Comparison of ENCODE assay signal across 20 mouse cellular contexts in genomic region chr3:149333131-149333530, GRCm38 (mm10).
DNase-seq lines count a peak whose midpoint lies in the region; ATAC-seq and TF ChIP-seq lines count a peak whose summit lies in the region.
"Had no signal": no experiment of that assay in that cellular context is flagged by ENCODE, and none has a peak within 500 bp of the region (broad histone marks: within the 10 kb centered on the region; RNA-seq: fewer than 3 reads in every experiment).

No protein-coding gene starts in this region.

- no peak for TF ChIP-seq CTCF in forebrain, postnatal 0 days (IDR thresholded peaks at IDR 0.05; ENCODE audit: low read depth)
- TF ChIP-seq CTCF in lung, embryonic 14.5 days (IDR thresholded peaks at IDR 0.05; ENCODE audit: low read depth), result no peak

- WGBS in forebrain, embryonic 10.5 days, result 42% methylated on average over 10 of the region's 10 CpGs
- WGBS in forebrain, postnatal 0 days, result 47% methylated on average over 10 of the region's 10 CpGs
- 38% methylated on average over 10 of the region's 10 CpGs for WGBS in hindbrain, embryonic 10.5 days
- WGBS in hindbrain, embryonic 16.5 days, result 40% methylated on average over 9 of the region's 10 CpGs
- WGBS in lung, embryonic 14.5 days, result 38% methylated on average over 10 of the region's 10 CpGs
- WGBS in midbrain, embryonic 15.5 days, result 40% methylated on average over 10 of the region's 10 CpGs
- WGBS in midbrain, embryonic 13.5 days, result 31% methylated on average over 10 of the region's 10 CpGs

- peaks cover 41% of the 10 kb centered on the region for H3K27me3 ChIP-seq in forebrain, embryonic 10.5 days (ENCODE audit: poor library complexity, severe bottlenecking)
- no peaks in the 10 kb centered on the region for H3K27me3 ChIP-seq in forebrain, postnatal 0 days (ENCODE audit: insufficient read depth, low read length)
- H3K27me3 ChIP-seq in hindbrain, embryonic 10.5 days (ENCODE audit: insufficient read depth, poor library complexity, severe bottlenecking), result peaks cover 46% of the 10 kb centered on the region
- no peaks in the 10 kb centered on the region; the same call in 1 of the 2 replicates for H3K27me3 ChIP-seq in hindbrain, embryonic 16.5 days (replicated peaks; ENCODE audit: control insufficient read depth, insufficient read depth, low read length)
- no peaks in the 10 kb centered on the region for H3K27me3 ChIP-seq in lung, embryonic 14.5 days (ENCODE audit: insufficient read depth, low read length)
- H3K27me3 ChIP-seq in midbrain, embryonic 15.5 days (replicated peaks), result no peaks in the 10 kb centered on the region; the same call in 1 of the 2 replicates
- H3K27me3 ChIP-seq in midbrain, embryonic 13.5 days, result peaks cover 11% of the 10 kb centered on the region; the same call in 1 of the 2 replicates
- H3K27me3 ChIP-seq: heart, embryonic 13.5 days had no signal

- H3K36me3 ChIP-seq in forebrain, embryonic 10.5 days (replicated peaks), result no peaks in the 10 kb centered on the region
- H3K36me3 ChIP-seq in forebrain, postnatal 0 days (ENCODE audit: insufficient read depth), result no peaks in the 10 kb centered on the region
- no peaks in the 10 kb centered on the region for H3K36me3 ChIP-seq in hindbrain, embryonic 10.5 days
- H3K36me3 ChIP-seq in hindbrain, embryonic 16.5 days (ENCODE audit: control insufficient read depth, insufficient read depth, low read length), result no peaks in the 10 kb centered on the region
- H3K36me3 ChIP-seq in lung, embryonic 14.5 days (ENCODE audit: insufficient read depth), result no peaks in the 10 kb centered on the region
- H3K36me3 ChIP-seq in midbrain, embryonic 15.5 days (replicated peaks), result no peaks in the 10 kb centered on the region
- no peaks in the 10 kb centered on the region for H3K36me3 ChIP-seq in midbrain, embryonic 13.5 days
- H3K36me3 ChIP-seq: embryonic facial prominence, embryonic 10.5 days; G1E; heart, embryonic 13.5 days; hindbrain, embryonic 15.5 days had no signal

- no peaks in the 10 kb centered on the region for H3K9me3 ChIP-seq in forebrain, embryonic 10.5 days
- H3K9me3 ChIP-seq in forebrain, postnatal 0 days (ENCODE audit: low read length), result no peaks in the 10 kb centered on the region
- no peaks in the 10 kb centered on the region for H3K9me3 ChIP-seq in hindbrain, embryonic 10.5 days
- H3K9me3 ChIP-seq in hindbrain, embryonic 16.5 days (ENCODE audit: control insufficient read depth, low read length), result no peaks in the 10 kb centered on the region
- H3K9me3 ChIP-seq in lung, embryonic 14.5 days (ENCODE audit: low read depth, low read length), result no peaks in the 10 kb centered on the region
- no peaks in the 10 kb centered on the region for H3K9me3 ChIP-seq in midbrain, embryonic 15.5 days
- H3K9me3 ChIP-seq in midbrain, embryonic 13.5 days, result no peaks in the 10 kb centered on the region
- H3K9me3 ChIP-seq: embryonic facial prominence, embryonic 10.5 days; heart, embryonic 13.5 days; hindbrain, embryonic 15.5 days had no signal

- no peak overlapping the region for H3K9ac ChIP-seq in forebrain, postnatal 0 days
- no peak overlapping the region for H3K9ac ChIP-seq in hindbrain, embryonic 16.5 days (ENCODE audit: low read depth, low read length)
- H3K9ac ChIP-seq in lung, embryonic 14.5 days, result no peak overlapping the region
- no peak overlapping the region for H3K9ac ChIP-seq in midbrain, embryonic 15.5 days
- no peak overlapping the region for H3K9ac ChIP-seq in midbrain, embryonic 13.5 days (replicated peaks)
- H3K9ac ChIP-seq: heart, embryonic 13.5 days; hindbrain, embryonic 15.5 days had no signal

- no peak for DNase-seq in forebrain, embryonic 10.5 days (ENCODE audit: extremely low spot score, low spot score)
- DNase-seq in forebrain, postnatal 0 days, result no peak
- DNase-seq in hindbrain, embryonic 10.5 days (ENCODE audit: low spot score), result no peak
- DNase-seq in lung, embryonic 14.5 days, result no peak
- no peak for DNase-seq in lung, postnatal 10 days
- DNase-seq: adrenal gland, adult 8-10 months; adrenal gland, postnatal 36 days; B cell, adult 2 months; cerebellum, adult 2 months; cerebellum, postnatal 10 days; gastrocnemius, postnatal 14 days had no signal

- no peak overlapping the region for H3K4me2 ChIP-seq in forebrain, postnatal 0 days (ENCODE audit: low read depth)
- H3K4me2 ChIP-seq in hindbrain, embryonic 16.5 days (ENCODE audit: low read length), result no peak overlapping the region
- H3K4me2 ChIP-seq in lung, embryonic 14.5 days, result no peak overlapping the region
- H3K4me2 ChIP-seq in midbrain, embryonic 15.5 days, result 0 out of 2 replicates have a peak overlapping the region, but pooled peaks have one; percentile 10
- no peak overlapping the region for H3K4me2 ChIP-seq in midbrain, embryonic 13.5 days (replicated peaks)
- H3K4me2 ChIP-seq: heart, embryonic 13.5 days; hindbrain, embryonic 15.5 days had no signal

- no peak for ATAC-seq in forebrain, postnatal 0 days
- ATAC-seq in hindbrain, embryonic 16.5 days, result no peak
- peak; percentile 16; the same call in 1 of the 2 replicates for ATAC-seq in lung, embryonic 14.5 days (ENCODE audit: insufficient read depth)
- ATAC-seq in midbrain, embryonic 15.5 days (replicated peaks), result no peak
- ATAC-seq in midbrain, embryonic 13.5 days, result no peak
- ATAC-seq: CD4-positive, CD25-positive, alpha-beta regulatory T cell, adult 4 months; forebrain, embryonic 16.5 days had no signal

- peaks cover 56% of the 10 kb centered on the region for H3K4me1 ChIP-seq in forebrain, embryonic 10.5 days
- no peaks in the 10 kb centered on the region for H3K4me1 ChIP-seq in forebrain, postnatal 0 days (ENCODE audit: insufficient read depth)
- peaks cover 47% of the 10 kb centered on the region for H3K4me1 ChIP-seq in hindbrain, embryonic 10.5 days (replicated peaks)
- no peaks in the 10 kb centered on the region for H3K4me1 ChIP-seq in hindbrain, embryonic 16.5 days (ENCODE audit: control insufficient read depth, insufficient read depth, low read depth, low read length)
- peaks cover 20% of the 10 kb centered on the region for H3K4me1 ChIP-seq in lung, embryonic 14.5 days (ENCODE audit: insufficient read depth)
- peaks cover 15% of the 10 kb centered on the region for H3K4me1 ChIP-seq in midbrain, embryonic 15.5 days
- H3K4me1 ChIP-seq in midbrain, embryonic 13.5 days (replicated peaks), result peaks cover 35% of the 10 kb centered on the region
- H3K4me1 ChIP-seq: hindbrain, embryonic 15.5 days had no signal

- H3K27ac ChIP-seq in forebrain, embryonic 10.5 days, result peak overlapping the region; percentile 75
- no peak overlapping the region for H3K27ac ChIP-seq in forebrain, postnatal 0 days (ENCODE audit: low read depth, low read length)
- H3K27ac ChIP-seq in hindbrain, embryonic 10.5 days, result peak overlapping the region; percentile 67
- H3K27ac ChIP-seq in hindbrain, embryonic 16.5 days (ENCODE audit: low read depth, low read length), result no peak overlapping the region
- no peak overlapping the region for H3K27ac ChIP-seq in lung, embryonic 14.5 days (ENCODE audit: low read depth)
- no peak overlapping the region for H3K27ac ChIP-seq in midbrain, embryonic 15.5 days
- no peak overlapping the region for H3K27ac ChIP-seq in midbrain, embryonic 13.5 days
- H3K27ac ChIP-seq: embryonic facial prominence, embryonic 10.5 days; heart, embryonic 13.5 days; hindbrain, embryonic 15.5 days had no signal

- no peak overlapping the region for H3K4me3 ChIP-seq in forebrain, embryonic 10.5 days
- H3K4me3 ChIP-seq in forebrain, postnatal 0 days (ENCODE audit: low read depth, low read length), result no peak overlapping the region
- no peak overlapping the region for H3K4me3 ChIP-seq in hindbrain, embryonic 10.5 days
- no peak overlapping the region for H3K4me3 ChIP-seq in hindbrain, embryonic 16.5 days (ENCODE audit: low read length)
- H3K4me3 ChIP-seq in lung, embryonic 14.5 days (ENCODE audit: low read depth, low read length), result no peak overlapping the region
- H3K4me3 ChIP-seq in midbrain, embryonic 15.5 days, result no peak overlapping the region
- H3K4me3 ChIP-seq in midbrain, embryonic 13.5 days (replicated peaks), result no peak overlapping the region
- H3K4me3 ChIP-seq: embryonic facial prominence, embryonic 10.5 days; heart, embryonic 13.5 days; hindbrain, embryonic 15.5 days had no signal

Comparison
In these comparisons a context has a peak if more than half of its experiments do, and no peak if none do; other contexts are left out.
1. H3K27ac ChIP-seq: peak in forebrain, embryonic 10.5 days (single experiment) and hindbrain, embryonic 10.5 days (single experiment); none in forebrain, postnatal 0 days (single experiment), hindbrain, embryonic 16.5 days (single experiment), lung, embryonic 14.5 days (single experiment), midbrain, embryonic 15.5 days (single experiment) and midbrain, embryonic 13.5 days (single experiment).